Mouse (Mus musculus) cerebellum, adult 2 months (tissue): Measurements from ENCODE around the gene Aprt. TPM values are rescaled to one million over a fixed set of nuclear protein-coding genes. Genes with fewer than 3 reads are reported as not detected.
A peak's percentile ranks its signal among the peaks of the same experiment; 100 is the strongest.

ENCODE experiments used
- DNase-seq, 2 experiments: peaks; one replicate each; pipeline ENCODE4 v3.0.0; 2021
- H3K27ac ChIP-seq: fragments of 200-500 bp; 2 replicates; pipeline ENCODE4 v1.5.1; 2012; ENCODE audit warnings: low read length, control low read depth, inconsistent platforms; ENCODE audit not compliant: insufficient read depth
- H3K27me3 ChIP-seq: fragments of 200-500 bp; 2 replicates; pipeline ENCODE4 v1.6.1; 2012; ENCODE audit warnings: inconsistent platforms, mild to moderate bottlenecking, low read length, moderate library complexity; ENCODE audit not compliant: control insufficient read depth, insufficient read depth
- H3K4me1 ChIP-seq: fragments of 200-500 bp; 2 replicates; pipeline ENCODE4 v1.6.1; 2011; ENCODE audit warnings: low read length; ENCODE audit not compliant: control insufficient read depth, insufficient read depth
- H3K4me3 ChIP-seq: fragments of 200-500 bp; replicated peaks from 2 replicates; pipeline ENCODE3; 2011; ENCODE audit warnings: mild to moderate bottlenecking, low read depth, low read length, control low read depth; ENCODE audit not compliant: insufficient read depth
- CTCF ChIP-seq: fragments of 200-500 bp; IDR thresholded peaks from 2 replicates; pipeline ENCODE4 v1.5.1; 2011; ENCODE audit warnings: low read depth, mild to moderate bottlenecking, control low read depth, low read length, moderate library complexity, borderline replicate concordance; ENCODE audit not compliant: insufficient read depth
- POLR2A ChIP-seq: fragments of 200-500 bp; IDR thresholded peaks from 2 replicates; pipeline ENCODE4 v1.6.1; 2011; ENCODE audit warnings: low read length, control low read depth, borderline replicate concordance; ENCODE audit not compliant: insufficient read depth
- WGBS: fragments of 180-500 bp; shearing (Covaris S2); methylation state at CpG from one replicate; pipeline ENCODE4 v1.1.7; 2018; 5-methylcytosine and 5-hydroxymethylcytosine counted together
- polyA plus RNA-seq: library from polyadenylated mRNA; depleted of rRNA; stranded (reverse); fragments of >200 nt; gene quantifications from 2 replicates; pipeline ENCODE4 v1.2.3, GENCODE M21; 2012

The Aprt gene
- polyA plus RNA-seq, 1 experiment: 52.9 TPM

GRCm38 (mm10) chr8:122554786-122555185 is 21.9 kb downstream of the Aprt start:
- Histone ChIP-seq H3K4me1 (peaks cover 12% of the 10 kb centered on the region), H3K4me3 (no peak overlapping the region), H3K27me3 (no peaks in the 10 kb centered on the region; the same call in 1 of the 2 replicates), H3K27ac (0 out of 2 replicates have a peak overlapping the region, but pooled peaks have one; percentile 11)
- peak; percentile 45 to 78 for DNase-seq
- TF ChIP-seq POLR2A: no peak
- TF ChIP-seq CTCF: no peak
- WGBS: 12% methylated on average over 6 of the region's 6 CpGs

- TF ChIP-seq POLR2A (no peak), CTCF (peak; percentile 79)
- no peak within 1 kb of the TSS for H3K27ac ChIP-seq
- H3K4me1 ChIP-seq: peaks cover 10% of the 10 kb centered on the region; the same call in 1 of the 2 replicates
- peak; percentile 48 to 58 for DNase-seq
- H3K27me3 ChIP-seq: no peaks in the 10 kb centered on the region; the same call in 1 of the 2 replicates
- H3K4me3 ChIP-seq: no peak within 1 kb of the TSS
- 11% methylated on average over 56 of the region's 56 CpGs for WGBS
Measured at GRCm38 (mm10) chr8:122551265-122552051, 25.3 kb downstream of the Aprt start, which contains the start of gene Piezo1. TSS of gene Piezo1 (minus strand) at chr8:122551329.

DNA sequence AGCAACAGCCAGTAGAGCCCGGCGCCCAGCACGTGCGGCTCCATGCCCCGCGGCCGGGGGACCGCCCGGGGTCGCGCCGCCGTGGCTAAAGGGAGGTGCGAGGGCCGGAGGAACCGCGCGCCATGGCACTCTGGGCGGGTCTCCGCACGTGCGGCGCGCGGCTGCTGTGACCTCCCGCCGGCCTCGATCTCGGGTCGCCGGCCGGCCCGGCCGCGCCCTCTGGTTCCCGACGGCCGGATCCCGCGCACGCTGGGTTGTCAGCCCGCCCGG is 25.8 kb downstream of the Aprt start:
- no peak for TF ChIP-seq CTCF
- TF ChIP-seq POLR2A: no peak
- WGBS: 0% methylated on average over 43 of the region's 43 CpGs
- Histone ChIP-seq H3K27ac (no peak overlapping the region), H3K27me3 (no peaks in the 10 kb centered on the region; the same call in 1 of the 2 replicates), H3K4me1 (peaks cover 10% of the 10 kb centered on the region; the same call in 1 of the 2 replicates), H3K4me3 (no peak overlapping the region)
- no peak for DNase-seq

GRCm38 (mm10) chr8:122550234-122550994 is 26.3 kb downstream of the Aprt start:
- Histone ChIP-seq H3K27me3 (no peaks in the 10 kb centered on the region; the same call in 1 of the 2 replicates), H3K27ac (no peak overlapping the region), H3K4me3 (no peak overlapping the region), H3K4me1 (peaks cover 9% of the 10 kb centered on the region; the same call in 1 of the 2 replicates)
- DNase-seq: no peak
- WGBS: 12% methylated on average over 52 of the region's 52 CpGs
- TF ChIP-seq CTCF (no peak), POLR2A (no peak)

- DNase-seq: no peak
- H3K27ac ChIP-seq: no peak overlapping the region
- TF ChIP-seq POLR2A (no peak), CTCF (no peak)
- no peaks in the 10 kb centered on the region; the same call in 1 of the 2 replicates for H3K27me3 ChIP-seq
- no peak overlapping the region for H3K4me3 ChIP-seq
- 0 out of 2 replicates have a peak, but pooled peaks cover 3% of the 10 kb centered on the region for H3K4me1 ChIP-seq
- 83% methylated on average over 3 of the region's 3 CpGs for WGBS
Measured at GRCm38 (mm10) chr8:122548891-122549439, 27.7 kb downstream of the Aprt start.

DNA sequence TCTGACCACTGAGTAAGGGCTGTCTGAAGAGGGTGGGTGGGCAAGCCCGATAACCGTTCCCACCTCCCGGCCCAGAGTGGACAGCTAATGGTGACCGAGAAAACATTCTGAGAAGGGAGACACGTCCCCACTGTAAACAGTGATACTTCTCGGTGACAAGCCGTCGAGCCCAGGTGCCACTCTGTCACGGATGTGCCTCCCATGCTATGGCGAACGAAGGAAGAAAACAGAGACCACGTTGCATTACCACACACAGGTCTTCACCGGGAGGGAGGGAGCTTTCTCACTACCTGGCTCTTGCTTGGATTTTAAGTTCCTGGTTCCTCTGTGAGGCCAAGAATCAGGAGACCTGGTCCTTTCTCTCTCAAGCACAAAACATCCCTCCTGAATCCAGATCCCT is 28.4 kb downstream of the Aprt start:
- TF ChIP-seq POLR2A (no peak), CTCF (no peak)
- 85% methylated on average over 13 of the region's 13 CpGs for WGBS
- Histone ChIP-seq H3K27ac (no peak overlapping the region), H3K27me3 (no peaks in the 10 kb centered on the region; the same call in 1 of the 2 replicates), H3K4me3 (no peak overlapping the region), H3K4me1 (0 out of 2 replicates have a peak, but pooled peaks cover 3% of the 10 kb centered on the region)
- no peak for DNase-seq

DNA sequence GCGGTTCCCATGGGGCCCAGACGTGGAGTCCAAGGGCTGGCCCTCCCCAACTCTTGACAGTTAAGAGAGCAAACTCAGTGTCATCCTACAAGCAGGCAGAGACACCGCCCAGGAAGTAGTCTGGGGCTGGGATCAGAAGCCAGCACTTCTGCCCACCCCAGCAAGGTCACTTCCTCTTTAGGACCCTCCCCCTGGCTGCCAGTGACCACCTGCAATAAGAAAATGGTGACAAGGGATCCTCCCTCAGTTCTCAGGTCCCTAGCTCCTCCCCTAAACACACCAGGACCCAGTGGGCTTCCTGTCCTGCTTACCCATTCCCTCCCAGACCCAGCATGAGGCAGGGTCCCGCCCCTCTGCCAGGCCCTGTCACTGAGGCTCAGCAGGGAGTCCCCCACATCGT is 28.9 kb downstream of the Aprt start:
- no peak for DNase-seq
- no peak overlapping the region for H3K4me3 ChIP-seq
- WGBS: 66% methylated on average over 5 of the region's 5 CpGs

More for the DNA sequence above, 28.9 kb downstream of the Aprt start:
- 0 out of 2 replicates have a peak, but pooled peaks cover 3% of the 10 kb centered on the region for H3K4me1 ChIP-seq
- H3K27me3 ChIP-seq: no peaks in the 10 kb centered on the region; the same call in 1 of the 2 replicates
- TF ChIP-seq CTCF (no peak), POLR2A (no peak)
- no peak overlapping the region for H3K27ac ChIP-seq
